Mouse (Mus musculus): ENCODE results near the gene Syn3. TPM values are rescaled to one million over a fixed set of nuclear protein-coding genes. Genes with fewer than 3 reads are reported as not detected.
"Not testable (repeated sequence)": the region's sequence is repeated elsewhere in the genome, so short reads cannot be mapped to it uniquely, and the experiment has no call there.

The Syn3 gene
- polyA plus RNA-seq, 1 experiment from 2014 or later, result 44.1 TPM

GRCm38 (mm10) chr10:86385656-86386055 lies 113.0 kb downstream of the Syn3 start:
- Histone ChIP-seq H3K4me1 (ENCODE audit: control insufficient read depth, insufficient read depth, low read length) (no peaks in the 10 kb centered on the region), H3K9ac (replicated peaks; ENCODE audit: low read depth, low read length) (no peak overlapping the region), H3K4me3 (ENCODE audit: low read depth, low read length) (no peak overlapping the region), H3K27me3 (ENCODE audit: control insufficient read depth, insufficient read depth, low read length) (no peaks in the 10 kb centered on the region), H3K27ac (ENCODE audit: low read depth, low read length) (no peak overlapping the region), H3K9me3 (ENCODE audit: control insufficient read depth, low read length) (no peaks in the 10 kb centered on the region), H3K4me2 (ENCODE audit: low read depth, low read length) (no peak overlapping the region), H3K36me3 (ENCODE audit: control insufficient read depth, insufficient read depth, low read length) (no peaks in the 10 kb centered on the region)
- WGBS, result 81% methylated on average over 4 of the region's 4 CpGs
- ATAC-seq (ENCODE audit: low read depth), result no peak

- H3K4me1 ChIP-seq (ENCODE audit: control insufficient read depth, insufficient read depth, low read length), result no peaks in the 10 kb centered on the region
- H3K27me3 ChIP-seq (ENCODE audit: control insufficient read depth, insufficient read depth, low read length), result no peaks in the 10 kb centered on the region
- no peaks in the 10 kb centered on the region for H3K9me3 ChIP-seq (ENCODE audit: control insufficient read depth, low read length)
- H3K27ac ChIP-seq (ENCODE audit: low read depth, low read length), result no peak overlapping the region
- WGBS, result 89% methylated on average over 2 of the region's 2 CpGs
- no peak overlapping the region for H3K4me2 ChIP-seq (ENCODE audit: low read depth, low read length)
- H3K36me3 ChIP-seq (ENCODE audit: control insufficient read depth, insufficient read depth, low read length), result no peaks in the 10 kb centered on the region
- no peak for ATAC-seq (ENCODE audit: low read depth)
- H3K4me3 ChIP-seq (ENCODE audit: low read depth, low read length), result no peak overlapping the region
- no peak overlapping the region for H3K9ac ChIP-seq (replicated peaks; ENCODE audit: low read depth, low read length)
These were observed 114.0 kb downstream of the Syn3 start for GRCm38 (mm10) chr10:86384655-86385054.

DNA sequence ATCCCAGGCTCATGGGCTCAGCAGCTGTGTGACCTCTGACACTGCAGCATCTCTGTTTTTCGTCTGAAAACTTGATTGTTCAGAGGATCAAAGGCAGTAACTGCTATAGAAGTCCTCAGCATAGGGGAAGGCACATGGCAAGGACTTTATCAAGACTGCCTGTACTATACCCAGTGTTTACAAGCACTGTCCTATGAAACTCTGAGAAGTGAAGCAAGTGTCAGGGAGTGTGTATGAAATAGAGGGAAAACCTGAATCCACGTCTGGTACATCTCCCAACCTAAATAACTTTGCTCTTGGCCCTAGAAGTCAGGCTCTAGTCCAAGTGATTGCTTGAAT lies 116.8 kb downstream of the Syn3 start:
- no peak overlapping the region for H3K27ac ChIP-seq (ENCODE audit: low read depth, low read length)
- WGBS, result 34% methylated on average over 2 of the region's 2 CpGs
- ATAC-seq (ENCODE audit: low read depth), result no peak
- no peak overlapping the region for H3K4me2 ChIP-seq (ENCODE audit: low read depth, low read length)
- no peak overlapping the region for H3K9ac ChIP-seq (replicated peaks; ENCODE audit: low read depth, low read length)
- H3K4me1 ChIP-seq (ENCODE audit: control insufficient read depth, insufficient read depth, low read length), result no peaks in the 10 kb centered on the region
- H3K4me3 ChIP-seq (ENCODE audit: low read depth, low read length), result no peak overlapping the region
- no peaks in the 10 kb centered on the region for H3K27me3 ChIP-seq (ENCODE audit: control insufficient read depth, insufficient read depth, low read length)
- no peaks in the 10 kb centered on the region for H3K9me3 ChIP-seq (ENCODE audit: control insufficient read depth, low read length)
- no peaks in the 10 kb centered on the region for H3K36me3 ChIP-seq (ENCODE audit: control insufficient read depth, insufficient read depth, low read length)

DNA sequence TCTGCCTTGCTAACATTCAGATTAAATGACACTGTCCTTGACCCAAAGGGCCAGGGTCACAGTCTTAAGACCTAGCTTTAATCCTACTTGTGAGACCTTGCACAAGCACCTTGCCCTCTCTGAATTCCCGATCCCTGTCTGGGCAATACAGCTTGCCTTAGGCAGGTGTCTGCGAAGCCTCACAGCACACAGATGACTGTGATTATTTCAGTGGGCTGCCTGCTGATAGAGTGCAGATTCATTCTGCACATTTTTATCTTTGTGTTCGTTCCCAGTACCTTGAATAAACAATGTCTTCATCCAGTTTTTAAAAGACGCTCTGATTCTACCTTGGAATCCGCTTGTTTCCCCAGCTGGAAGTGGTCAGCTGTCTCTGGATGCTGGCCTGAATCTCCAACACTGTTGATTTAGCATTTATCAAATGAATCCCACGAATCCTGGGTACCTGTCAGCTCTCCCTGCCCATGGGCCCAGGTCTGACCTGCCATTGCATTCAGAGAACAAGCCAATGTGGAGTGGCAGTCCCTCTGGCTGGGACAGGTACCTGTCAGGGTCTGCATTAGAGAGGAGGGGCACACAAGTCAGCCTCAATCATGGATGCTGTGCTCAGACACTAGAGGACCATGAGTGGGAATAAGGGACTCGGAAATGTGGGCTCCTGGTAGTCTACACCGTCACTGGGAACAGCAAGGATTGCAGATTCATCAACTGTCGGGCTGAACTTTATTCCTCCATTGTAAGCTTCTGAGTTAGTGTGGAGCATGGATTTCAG lies 117.4 kb downstream of the Syn3 start:
- Histone ChIP-seq H3K4me3 (ENCODE audit: low read depth, low read length) (no peak overlapping the region), H3K9ac (replicated peaks; ENCODE audit: low read depth, low read length) (no peak overlapping the region), H3K9me3 (ENCODE audit: control insufficient read depth, low read length) (no peaks in the 10 kb centered on the region), H3K4me1 (ENCODE audit: control insufficient read depth, insufficient read depth, low read length) (no peaks in the 10 kb centered on the region), H3K27ac (ENCODE audit: low read depth, low read length) (no peak overlapping the region), H3K36me3 (ENCODE audit: control insufficient read depth, insufficient read depth, low read length) (no peaks in the 10 kb centered on the region), H3K27me3 (ENCODE audit: control insufficient read depth, insufficient read depth, low read length) (no peaks in the 10 kb centered on the region), H3K4me2 (ENCODE audit: low read depth, low read length) (no peak overlapping the region)
- no peak for ATAC-seq (ENCODE audit: low read depth)
- 75% methylated on average over 9 of the region's 9 CpGs for WGBS

GRCm38 (mm10) chr10:86380626-86381025 lies 118.1 kb downstream of the Syn3 start:
- Histone ChIP-seq H3K4me1 (ENCODE audit: control insufficient read depth, insufficient read depth, low read length) (no peaks in the 10 kb centered on the region), H3K9ac (replicated peaks; ENCODE audit: low read depth, low read length) (no peak overlapping the region), H3K4me3 (ENCODE audit: low read depth, low read length) (no peak overlapping the region), H3K4me2 (ENCODE audit: low read depth, low read length) (no peak overlapping the region), H3K9me3 (ENCODE audit: control insufficient read depth, low read length) (no peaks in the 10 kb centered on the region), H3K27ac (ENCODE audit: low read depth, low read length) (no peak overlapping the region), H3K36me3 (ENCODE audit: control insufficient read depth, insufficient read depth, low read length) (no peaks in the 10 kb centered on the region), H3K27me3 (ENCODE audit: control insufficient read depth, insufficient read depth, low read length) (no peaks in the 10 kb centered on the region)
- WGBS, result 74% methylated on average over 2 of the region's 2 CpGs
- no peak for ATAC-seq (ENCODE audit: low read depth)

DNA sequence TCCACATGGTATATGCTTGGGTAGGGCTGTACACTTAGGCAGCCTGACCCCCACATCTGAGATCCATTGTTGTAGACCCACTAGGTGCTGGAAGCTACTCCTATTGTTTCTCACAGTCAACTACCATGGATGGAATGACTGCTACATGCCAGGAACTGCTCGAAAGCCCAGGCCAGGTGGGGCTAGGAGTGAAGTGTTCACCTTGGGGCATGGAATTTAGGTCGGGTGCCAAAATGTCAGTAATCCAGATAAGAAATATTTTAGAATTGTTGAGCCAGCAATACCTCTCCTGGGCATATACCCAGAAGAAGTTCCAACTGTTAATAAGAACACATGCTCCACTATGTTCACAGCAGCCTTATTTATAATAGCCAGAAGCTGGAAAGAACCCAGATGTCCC lies 119.9 kb downstream of the Syn3 start:
- ATAC-seq (ENCODE audit: low read depth); H3K27me3 ChIP-seq (ENCODE audit: control insufficient read depth, insufficient read depth, low read length); H3K4me1 ChIP-seq (ENCODE audit: control insufficient read depth, insufficient read depth, low read length); H3K9ac ChIP-seq (replicated peaks; ENCODE audit: low read depth, low read length); H3K27ac ChIP-seq (ENCODE audit: low read depth, low read length); H3K9me3 ChIP-seq (ENCODE audit: control insufficient read depth, low read length); H3K36me3 ChIP-seq (ENCODE audit: control insufficient read depth, insufficient read depth, low read length); H3K4me3 ChIP-seq (ENCODE audit: low read depth, low read length); H3K4me2 ChIP-seq (ENCODE audit: low read depth, low read length): not testable (repeated sequence)
- WGBS, result 82% methylated on average over 2 of the region's 2 CpGs

DNA sequence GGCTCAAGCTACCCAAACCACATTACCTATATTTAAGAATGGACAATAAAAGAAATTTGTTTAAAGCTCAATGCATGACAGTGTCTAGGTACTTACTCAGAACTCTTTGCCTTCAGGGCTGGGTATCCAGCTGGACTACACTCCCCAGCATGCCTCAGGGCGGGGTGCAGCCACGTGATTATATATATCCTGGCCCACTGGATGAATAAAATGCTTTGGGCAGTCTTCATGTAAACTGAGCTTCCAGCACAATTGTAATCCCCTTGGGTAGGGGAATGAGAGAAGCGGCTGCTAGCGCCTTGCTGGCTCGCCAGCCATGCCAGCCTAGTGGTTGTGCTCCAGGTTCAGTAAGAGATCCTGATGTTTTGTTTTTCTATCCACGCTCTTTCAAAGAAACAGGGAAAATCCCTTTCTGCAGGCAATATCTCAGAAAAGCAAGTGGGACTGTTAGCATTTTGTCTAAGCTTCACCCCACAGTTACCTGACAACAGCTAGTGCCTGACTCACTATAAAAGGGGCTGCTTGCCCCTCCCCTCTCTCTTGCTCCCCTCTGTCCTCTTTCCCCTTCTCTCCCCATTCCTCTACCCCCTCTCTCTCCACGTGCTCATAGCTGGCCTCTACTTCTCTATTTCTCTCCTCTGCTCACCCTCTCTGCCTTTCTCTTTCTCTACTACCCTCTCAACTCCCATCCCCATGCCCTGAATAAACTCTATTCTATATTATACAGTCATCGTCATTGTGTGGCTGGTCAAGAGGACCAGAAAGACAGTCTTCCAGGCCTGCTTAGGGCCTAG lies 122.1 kb downstream of the Syn3 start:
- no peaks in the 10 kb centered on the region for H3K36me3 ChIP-seq (ENCODE audit: control insufficient read depth, insufficient read depth, low read length)
- H3K27ac ChIP-seq (ENCODE audit: low read depth, low read length), result peak overlapping the region; percentile 55; the same call in 1 of the 2 replicates
- H3K4me2 ChIP-seq (ENCODE audit: low read depth, low read length), result no peak overlapping the region
- H3K4me3 ChIP-seq (ENCODE audit: low read depth, low read length), result no peak overlapping the region
- 61% methylated on average over 8 of the region's 8 CpGs for WGBS
- H3K4me1 ChIP-seq (ENCODE audit: control insufficient read depth, insufficient read depth, low read length), result no peaks in the 10 kb centered on the region
- H3K9me3 ChIP-seq (ENCODE audit: control insufficient read depth, low read length), result no peaks in the 10 kb centered on the region
- H3K9ac ChIP-seq (replicated peaks; ENCODE audit: low read depth, low read length), result no peak overlapping the region
- peak; percentile 88 for ATAC-seq (ENCODE audit: low read depth)
- H3K27me3 ChIP-seq (ENCODE audit: control insufficient read depth, insufficient read depth, low read length), result no peaks in the 10 kb centered on the region

DNA sequence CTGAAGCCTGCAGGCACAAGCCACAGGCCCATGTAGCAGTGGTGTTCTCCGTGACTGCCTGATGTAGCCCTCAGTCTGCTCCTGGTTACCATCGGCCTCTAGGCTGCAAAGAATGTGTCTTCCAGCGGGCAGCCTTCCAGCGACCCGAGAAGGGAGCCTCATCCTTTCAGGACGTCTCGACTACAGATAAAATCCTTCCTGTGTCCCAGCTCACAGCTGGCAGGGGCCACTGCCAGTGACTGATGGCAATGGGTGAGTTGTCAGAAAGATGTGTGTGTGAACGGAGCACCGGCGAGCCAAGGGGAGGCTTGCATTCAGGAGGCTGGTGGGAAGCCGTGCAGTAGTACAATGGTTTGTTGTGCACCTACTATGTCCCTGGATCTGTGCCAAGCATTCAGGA lies 122.8 kb downstream of the Syn3 start:
- H3K27ac ChIP-seq (ENCODE audit: low read depth, low read length), result peak overlapping the region; percentile 22; the same call in 1 of the 2 replicates
- H3K9ac ChIP-seq (replicated peaks; ENCODE audit: low read depth, low read length), result no peak overlapping the region
- no peaks in the 10 kb centered on the region for H3K4me1 ChIP-seq (ENCODE audit: control insufficient read depth, insufficient read depth, low read length)
- 41% methylated on average over 11 of the region's 11 CpGs for WGBS
- no peaks in the 10 kb centered on the region for H3K9me3 ChIP-seq (ENCODE audit: control insufficient read depth, low read length)
- H3K36me3 ChIP-seq (ENCODE audit: control insufficient read depth, insufficient read depth, low read length), result no peaks in the 10 kb centered on the region
- no peak overlapping the region for H3K4me3 ChIP-seq (ENCODE audit: low read depth, low read length)
- no peak overlapping the region for H3K4me2 ChIP-seq (ENCODE audit: low read depth, low read length)
- ATAC-seq (ENCODE audit: low read depth), result peak; percentile 89
- no peaks in the 10 kb centered on the region for H3K27me3 ChIP-seq (ENCODE audit: control insufficient read depth, insufficient read depth, low read length)

GRCm38 (mm10) chr10:86374061-86374460 lies 124.6 kb downstream of the Syn3 start:
- H3K36me3 ChIP-seq (ENCODE audit: control insufficient read depth, insufficient read depth, low read length), result no peaks in the 10 kb centered on the region
- no peak overlapping the region for H3K9ac ChIP-seq (replicated peaks; ENCODE audit: low read depth, low read length)
- H3K9me3 ChIP-seq (ENCODE audit: control insufficient read depth, low read length), result no peaks in the 10 kb centered on the region
- no peak overlapping the region for H3K27ac ChIP-seq (ENCODE audit: low read depth, low read length)
- no peak overlapping the region for H3K4me3 ChIP-seq (ENCODE audit: low read depth, low read length)
- 91% methylated on average over 2 of the region's 2 CpGs for WGBS
- H3K4me1 ChIP-seq (ENCODE audit: control insufficient read depth, insufficient read depth, low read length), result no peaks in the 10 kb centered on the region
- ATAC-seq (ENCODE audit: low read depth), result no peak
- no peaks in the 10 kb centered on the region for H3K27me3 ChIP-seq (ENCODE audit: control insufficient read depth, insufficient read depth, low read length)
- H3K4me2 ChIP-seq (ENCODE audit: low read depth, low read length), result no peak overlapping the region
